Comparison of ENCODE assay signal across 18 mouse cellular contexts in the genomic region with DNA sequence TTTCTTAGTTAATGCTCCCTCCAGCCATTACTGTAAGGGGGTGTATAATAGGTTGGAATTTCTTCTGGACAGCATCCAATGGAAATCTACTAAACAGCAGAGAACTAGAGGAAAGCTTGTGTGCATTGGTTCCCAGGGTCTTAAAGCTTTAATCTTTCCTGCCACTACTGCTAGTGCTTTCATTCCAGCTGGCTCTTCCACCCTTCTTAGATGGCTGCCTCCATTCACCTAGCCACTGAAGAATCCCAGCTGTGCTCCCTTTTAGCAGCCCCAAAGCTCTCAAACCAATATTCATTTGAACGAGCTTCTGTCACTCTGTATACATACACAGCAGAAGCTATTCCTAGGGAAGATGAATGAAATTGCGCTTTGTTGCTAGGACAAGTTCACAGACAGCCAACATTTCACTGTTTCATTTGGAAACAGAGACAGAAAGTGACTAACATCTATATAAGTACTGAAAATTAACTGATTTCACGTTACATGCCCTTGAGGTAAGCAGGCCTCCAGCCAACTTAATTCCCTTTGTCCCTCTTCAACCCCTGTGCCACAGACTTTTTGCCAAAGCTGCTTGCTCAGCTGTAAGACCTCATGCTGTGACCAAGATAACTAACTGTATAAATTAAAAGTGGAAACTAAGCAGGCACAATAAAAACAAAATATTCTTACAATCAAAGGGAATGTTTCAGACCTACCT.
DNase-seq lines count a peak whose midpoint lies in the region; ATAC-seq and TF ChIP-seq lines count a peak whose summit lies in the region.
"Had no signal": no experiment of that assay in that cellular context is flagged by ENCODE, and none has a peak within 500 bp of the region (broad histone marks: within the 10 kb centered on the region; RNA-seq: fewer than 3 reads in every experiment).

No protein-coding gene starts in this region.

- peak; percentile 0 for DNase-seq in kidney, postnatal 0 days (ENCODE audit: low spot score)
- DNase-seq in right cerebral cortex, adult 18-20 months = no peak
- no peak for DNase-seq in adrenal gland, postnatal 25 days
- DNase-seq: cerebellum, adult 9-11 months; embryo, embryonic 11 days; gastrocnemius, postnatal 14 days; heart, adult 2 months; kidney, adult 8-10 months; kidney, postnatal 4 days; spleen, adult 18-20 months; thymus, postnatal 14 days had no signal

- 60% methylated on average over 3 of the region's 3 CpGs for WGBS in kidney, postnatal 0 days
- 64% methylated on average over 3 of the region's 3 CpGs for WGBS in kidney, embryonic 16.5 days
- WGBS in forebrain, embryonic 12.5 days = 37% methylated on average over 3 of the region's 3 CpGs
- WGBS in forebrain, embryonic 15.5 days = 25% methylated on average over 3 of the region's 3 CpGs
- WGBS in midbrain, embryonic 15.5 days = 45% methylated on average over 3 of the region's 3 CpGs

- no peaks in the 10 kb centered on the region for H3K9me3 ChIP-seq in kidney, postnatal 0 days (replicated peaks; ENCODE audit: low read length)
- no peaks in the 10 kb centered on the region for H3K9me3 ChIP-seq in kidney, embryonic 16.5 days (ENCODE audit: low read length)
- no peaks in the 10 kb centered on the region for H3K9me3 ChIP-seq in forebrain, embryonic 12.5 days
- no peaks in the 10 kb centered on the region for H3K9me3 ChIP-seq in forebrain, embryonic 15.5 days
- H3K9me3 ChIP-seq in midbrain, embryonic 15.5 days = no peaks in the 10 kb centered on the region
- H3K9me3 ChIP-seq: heart, embryonic 15.5 days; liver, embryonic 12.5 days; lung, embryonic 15.5 days had no signal

- H3K4me2 ChIP-seq in kidney, postnatal 0 days (ENCODE audit: low read length) = no peak overlapping the region
- no peak overlapping the region for H3K4me2 ChIP-seq in kidney, embryonic 16.5 days (replicated peaks; ENCODE audit: low read depth, low read length)
- no peak overlapping the region for H3K4me2 ChIP-seq in forebrain, embryonic 12.5 days
- no peak overlapping the region for H3K4me2 ChIP-seq in forebrain, embryonic 15.5 days (replicated peaks)
- H3K4me2 ChIP-seq in midbrain, embryonic 15.5 days = no peak overlapping the region
- H3K4me2 ChIP-seq: heart, embryonic 15.5 days; liver, embryonic 12.5 days; lung, embryonic 15.5 days had no signal

- no peak for TF ChIP-seq CTCF in kidney, postnatal 0 days (IDR thresholded peaks at IDR 0.05; ENCODE audit: low read depth)

- no peaks in the 10 kb centered on the region for H3K4me1 ChIP-seq in kidney, postnatal 0 days (replicated peaks; ENCODE audit: insufficient read depth, low read length)
- H3K4me1 ChIP-seq in kidney, embryonic 16.5 days (ENCODE audit: insufficient read depth, low read length) = no peaks in the 10 kb centered on the region
- H3K4me1 ChIP-seq in forebrain, embryonic 12.5 days = no peaks in the 10 kb centered on the region
- no peaks in the 10 kb centered on the region for H3K4me1 ChIP-seq in forebrain, embryonic 15.5 days
- no peaks in the 10 kb centered on the region for H3K4me1 ChIP-seq in midbrain, embryonic 15.5 days
- H3K4me1 ChIP-seq: heart, embryonic 15.5 days; liver, embryonic 12.5 days; lung, embryonic 15.5 days had no signal

- H3K27me3 ChIP-seq in kidney, postnatal 0 days (ENCODE audit: insufficient read depth, low read length) = no peaks in the 10 kb centered on the region
- no peaks in the 10 kb centered on the region for H3K27me3 ChIP-seq in kidney, embryonic 16.5 days (ENCODE audit: insufficient read depth, low read length)
- H3K27me3 ChIP-seq in forebrain, embryonic 12.5 days = no peaks in the 10 kb centered on the region
- no peaks in the 10 kb centered on the region for H3K27me3 ChIP-seq in forebrain, embryonic 15.5 days
- H3K27me3 ChIP-seq in midbrain, embryonic 15.5 days (replicated peaks) = no peaks in the 10 kb centered on the region
- H3K27me3 ChIP-seq: heart, embryonic 15.5 days; liver, embryonic 12.5 days; lung, embryonic 15.5 days had no signal

- ATAC-seq in kidney, postnatal 0 days (replicated peaks; ENCODE audit: low FRiP score, low read depth) = no peak
- ATAC-seq in kidney, embryonic 16.5 days (ENCODE audit: low FRiP score, low TSS enrichment) = no peak
- ATAC-seq in forebrain, embryonic 12.5 days (ENCODE audit: low FRiP score) = peak; percentile 55; the same call in 1 of the 2 replicates
- ATAC-seq in forebrain, embryonic 15.5 days (replicated peaks) = peak; percentile 91
- ATAC-seq in midbrain, embryonic 15.5 days (replicated peaks) = peak; percentile 63
- ATAC-seq: liver, embryonic 12.5 days had no signal

- H3K27ac ChIP-seq in kidney, postnatal 0 days = no peak overlapping the region
- H3K27ac ChIP-seq in kidney, embryonic 16.5 days (ENCODE audit: low read length) = no peak overlapping the region
- no peak overlapping the region for H3K27ac ChIP-seq in forebrain, embryonic 12.5 days
- no peak overlapping the region for H3K27ac ChIP-seq in forebrain, embryonic 15.5 days (replicated peaks)
- H3K27ac ChIP-seq in midbrain, embryonic 15.5 days = no peak overlapping the region
- H3K27ac ChIP-seq: heart, adult 2 months; heart, embryonic 15.5 days; liver, embryonic 12.5 days; lung, embryonic 15.5 days had no signal

- no peak overlapping the region for H3K4me3 ChIP-seq in kidney, postnatal 0 days (replicated peaks; ENCODE audit: low read depth, low read length)
- no peak overlapping the region for H3K4me3 ChIP-seq in kidney, embryonic 16.5 days (ENCODE audit: low read length)
- no peak overlapping the region for H3K4me3 ChIP-seq in forebrain, embryonic 12.5 days (replicated peaks)
- H3K4me3 ChIP-seq in forebrain, embryonic 15.5 days = no peak overlapping the region
- no peak overlapping the region for H3K4me3 ChIP-seq in midbrain, embryonic 15.5 days
- H3K4me3 ChIP-seq: heart, adult 2 months; heart, embryonic 15.5 days; liver, embryonic 12.5 days; lung, embryonic 15.5 days had no signal

- no peak overlapping the region for H3K9ac ChIP-seq in kidney, postnatal 0 days (ENCODE audit: low read depth, low read length)
- H3K9ac ChIP-seq in kidney, embryonic 16.5 days (replicated peaks; ENCODE audit: low read length) = no peak overlapping the region
- H3K9ac ChIP-seq in forebrain, embryonic 12.5 days = no peak overlapping the region
- H3K9ac ChIP-seq in forebrain, embryonic 15.5 days (replicated peaks) = no peak overlapping the region
- H3K9ac ChIP-seq in midbrain, embryonic 15.5 days = no peak overlapping the region
- H3K9ac ChIP-seq: heart, embryonic 15.5 days; liver, embryonic 12.5 days; lung, embryonic 15.5 days had no signal

- no peaks in the 10 kb centered on the region for H3K36me3 ChIP-seq in kidney, postnatal 0 days (ENCODE audit: insufficient read depth, low read length)
- H3K36me3 ChIP-seq in kidney, embryonic 16.5 days (ENCODE audit: insufficient read depth, low read length) = no peaks in the 10 kb centered on the region
- no peaks in the 10 kb centered on the region for H3K36me3 ChIP-seq in forebrain, embryonic 12.5 days (replicated peaks)
- no peaks in the 10 kb centered on the region for H3K36me3 ChIP-seq in forebrain, embryonic 15.5 days
- H3K36me3 ChIP-seq in midbrain, embryonic 15.5 days (replicated peaks) = no peaks in the 10 kb centered on the region
- H3K36me3 ChIP-seq: heart, embryonic 15.5 days; liver, embryonic 12.5 days; lung, embryonic 15.5 days had no signal

Comparison
In these comparisons a context has a peak if more than half of its experiments do, and no peak if none do; other contexts are left out.
1. ATAC-seq: peak in forebrain, embryonic 12.5 days (single experiment), forebrain, embryonic 15.5 days (single experiment) and midbrain, embryonic 15.5 days (single experiment); none in kidney, postnatal 0 days (single experiment) and kidney, embryonic 16.5 days (single experiment).